Mouse (Mus musculus) liver, embryonic 11.5 days (tissue): Measurements from ENCODE around the gene Capn8. TPM values are rescaled to one million over a fixed set of nuclear protein-coding genes. Genes with fewer than 3 reads are reported as not detected.
A peak's percentile ranks its signal among the peaks of the same experiment; 100 is the strongest.

Source experiments
- ATAC-seq: fragments of 200-750 bp; cut with Nextera tagmentation; replicated peaks from 2 replicates; pipeline ENCODE4 v1.8.0; 2017; ENCODE audit warnings: moderate number of reproducible peaks, mild to moderate bottlenecking, moderate TSS enrichment, moderate library complexity; ENCODE audit not compliant: low FRiP score
- DNase-seq: peaks from one replicate; pipeline ENCODE4 v3.0.0-alpha.2; 2017; ENCODE audit warnings: low spot score
- H3K27ac ChIP-seq: fragments of 300-500 bp; sonication (generic); 2 replicates; pipeline ENCODE4 v1.5.1; 2014; ENCODE audit warnings: mild to moderate bottlenecking, low read depth, low read length, control low read depth
- H3K27me3 ChIP-seq: fragments of 300-500 bp; sonication (generic); replicated peaks from 2 replicates; pipeline ENCODE4 v1.6.1; 2014; ENCODE audit warnings: low read length, mixed read lengths; ENCODE audit not compliant: control insufficient read depth, insufficient read depth
- H3K36me3 ChIP-seq: fragments of 300-500 bp; sonication (generic); 2 replicates; pipeline ENCODE4 v1.6.1; 2014; ENCODE audit warnings: mild to moderate bottlenecking, low read length, moderate library complexity, mixed read lengths; ENCODE audit not compliant: control insufficient read depth, insufficient read depth
- H3K4me1 ChIP-seq: fragments of 300-500 bp; sonication (generic); replicated peaks from 2 replicates; pipeline ENCODE4 v1.6.1; 2014; ENCODE audit warnings: low read length, mixed read lengths; ENCODE audit not compliant: control insufficient read depth, insufficient read depth
- H3K4me2 ChIP-seq: fragments of 300-500 bp; sonication (generic); 2 replicates; pipeline ENCODE4 v1.6.1; 2014; ENCODE audit warnings: mild to moderate bottlenecking, control low read depth, moderate library complexity
- H3K4me3 ChIP-seq: fragments of 300-500 bp; sonication (generic); 2 replicates; pipeline ENCODE4 v1.5.1; 2014; ENCODE audit warnings: low read depth, low read length, control low read depth
- H3K9ac ChIP-seq: fragments of 300-500 bp; sonication (generic); 2 replicates; pipeline ENCODE4 v1.6.1; 2014; ENCODE audit warnings: low read depth, low read length, control low read depth
- H3K9me3 ChIP-seq: fragments of 300-500 bp; sonication (generic); 2 replicates; pipeline ENCODE4 v1.6.1; 2016; ENCODE audit warnings: low read length, inconsistent platforms, mixed read lengths; ENCODE audit not compliant: control insufficient read depth
- WGBS: fragments of 180-500 bp; shearing (Covaris S2); extraction: QIAGEN DNeasy Blood & Tissue Kit; methylation state at CpG from one replicate; pipeline ENCODE4 v1.1.7; 2014; 5-methylcytosine and 5-hydroxymethylcytosine counted together
- polyA plus RNA-seq: library from polyadenylated mRNA; unstranded; fragments of >200 nt; fragmentation: Nextera tagmentation; extraction: Ambion mirVana; gene quantifications from 2 replicates; pipeline ENCODE4 v1.2.1, GENCODE M21; 2014

Gene Capn8
- polyA plus RNA-seq, 1 experiment from 2014 or later = not detected

- WGBS = 20% methylated on average over 9 of the region's 9 CpGs
- no peaks in the 10 kb centered on the region for H3K4me1 ChIP-seq
- peak; percentile 70 for ATAC-seq
- no peak overlapping the region for H3K27ac ChIP-seq
- no peaks in the 10 kb centered on the region for H3K27me3 ChIP-seq
- DNase-seq = no peak
- peak overlapping the region; percentile 57 for H3K4me2 ChIP-seq
- no peak overlapping the region for H3K9ac ChIP-seq
- H3K9me3 ChIP-seq = no peaks in the 10 kb centered on the region
- H3K36me3 ChIP-seq = no peaks in the 10 kb centered on the region
- H3K4me3 ChIP-seq = peak overlapping the region; percentile 16; the same call in 1 of the 2 replicates
These were observed 25.5 kb upstream of the Capn8 start for GRCm38 (mm10) chr1:182539023-182539940.

GRCm38 (mm10) chr1:182542110-182542509 lies 22.7 kb upstream of the Capn8 start:
- H3K9ac ChIP-seq = no peak overlapping the region
- no peaks in the 10 kb centered on the region for H3K36me3 ChIP-seq
- ATAC-seq (no peak), DNase-seq (no peak)
- H3K4me2 ChIP-seq = no peak overlapping the region
- H3K9me3 ChIP-seq = no peaks in the 10 kb centered on the region
- no peak overlapping the region for H3K4me3 ChIP-seq
- 63% methylated on average over 5 of the region's 5 CpGs for WGBS
- no peaks in the 10 kb centered on the region for H3K4me1 ChIP-seq
- H3K27ac ChIP-seq = no peak overlapping the region
- no peaks in the 10 kb centered on the region for H3K27me3 ChIP-seq

- Histone ChIP-seq H3K36me3 (no peaks in the 10 kb centered on the region), H3K27ac (no peak overlapping the region), H3K4me3 (no peak overlapping the region), H3K4me2 (no peak overlapping the region), H3K9ac (no peak overlapping the region), H3K9me3 (no peaks in the 10 kb centered on the region), H3K27me3 (no peaks in the 10 kb centered on the region), H3K4me1 (no peaks in the 10 kb centered on the region)
- 65% methylated on average over 8 of the region's 8 CpGs for WGBS
- ATAC-seq (no peak), DNase-seq (no peak)
These were observed 21.7 kb upstream of the Capn8 start for GRCm38 (mm10) chr1:182543136-182543535.

- no peaks in the 10 kb centered on the region for H3K4me1 ChIP-seq
- ATAC-seq = no peak
- 73% methylated on average over 1 of the region's 1 CpGs for WGBS
- H3K4me2 ChIP-seq = no peak overlapping the region
- H3K9ac ChIP-seq = no peak overlapping the region
- no peak for DNase-seq
- no peak overlapping the region for H3K27ac ChIP-seq
- H3K27me3 ChIP-seq = no peaks in the 10 kb centered on the region
- H3K9me3 ChIP-seq = no peaks in the 10 kb centered on the region
- no peak overlapping the region for H3K4me3 ChIP-seq
- no peaks in the 10 kb centered on the region for H3K36me3 ChIP-seq
These were observed 20.9 kb upstream of the Capn8 start for GRCm38 (mm10) chr1:182543906-182544305.

- H3K9me3 ChIP-seq = no peaks in the 10 kb centered on the region
- H3K27ac ChIP-seq = no peak overlapping the region
- DNase-seq = no peak
- H3K27me3 ChIP-seq = no peaks in the 10 kb centered on the region
- 77% methylated on average over 8 of the region's 8 CpGs for WGBS
- no peak for ATAC-seq
- H3K36me3 ChIP-seq = no peaks in the 10 kb centered on the region
- no peak overlapping the region for H3K9ac ChIP-seq
- no peaks in the 10 kb centered on the region for H3K4me1 ChIP-seq
- H3K4me3 ChIP-seq = no peak overlapping the region
- no peak overlapping the region for H3K4me2 ChIP-seq
These were observed 14.0 kb upstream of the Capn8 start for GRCm38 (mm10) chr1:182550761-182551160.

- no peaks in the 10 kb centered on the region for H3K27me3 ChIP-seq
- no peak overlapping the region for H3K4me2 ChIP-seq
- H3K9me3 ChIP-seq = no peaks in the 10 kb centered on the region
- ATAC-seq (peak; percentile 57; the same call in 1 of the 2 replicates), DNase-seq (peak; percentile 46)
- H3K27ac ChIP-seq = no peak overlapping the region
- H3K36me3 ChIP-seq = no peaks in the 10 kb centered on the region
- H3K4me1 ChIP-seq = no peaks in the 10 kb centered on the region
- no peak overlapping the region for H3K4me3 ChIP-seq
- 58% methylated on average over 12 of the region's 12 CpGs for WGBS
- H3K9ac ChIP-seq = no peak overlapping the region
These were observed 11.0 kb upstream of the Capn8 start for GRCm38 (mm10) chr1:182553649-182554375.

GRCm38 (mm10) chr1:182558271-182558670 lies 6.5 kb upstream of the Capn8 start:
- no peaks in the 10 kb centered on the region for H3K9me3 ChIP-seq
- H3K4me3 ChIP-seq = no peak overlapping the region
- H3K27ac ChIP-seq = no peak overlapping the region
- no peak overlapping the region for H3K4me2 ChIP-seq
- H3K9ac ChIP-seq = no peak overlapping the region
- WGBS = 70% methylated on average over 4 of the region's 4 CpGs
- H3K36me3 ChIP-seq = no peaks in the 10 kb centered on the region
- peaks cover 2% of the 10 kb centered on the region; the same call in 1 of the 2 replicates for H3K4me1 ChIP-seq
- DNase-seq = no peak
- no peaks in the 10 kb centered on the region for H3K27me3 ChIP-seq
- ATAC-seq = no peak

GRCm38 (mm10) chr1:182559530-182559929 lies 5.3 kb upstream of the Capn8 start:
- Histone ChIP-seq H3K4me1 (peaks cover 2% of the 10 kb centered on the region; the same call in 1 of the 2 replicates), H3K36me3 (no peaks in the 10 kb centered on the region), H3K9ac (no peak overlapping the region), H3K27me3 (no peaks in the 10 kb centered on the region), H3K9me3 (no peaks in the 10 kb centered on the region), H3K27ac (no peak overlapping the region), H3K4me3 (no peak overlapping the region), H3K4me2 (no peak overlapping the region)
- WGBS = 85% methylated on average over 10 of the region's 11 CpGs
- ATAC-seq (no peak), DNase-seq (no peak)
